Mouse (Mus musculus) spleen, adult 18-20 months (tissue): ENCODE results near the gene P2ry14.
"Not testable (repeated sequence)": the region's sequence is repeated elsewhere in the genome, so short reads cannot be mapped to it uniquely, and the experiment has no call there.

Experiments
- DNase-seq, 2 experiments: peaks; one replicate each; pipeline ENCODE4 v3.0.0; 2022; ENCODE audit warnings: mixed read lengths in 2 of 2

Gene P2ry14

GRCm38 (mm10) chr3:59141507-59142305 is 11.7 kb downstream of the P2ry14 start:
- no peak for DNase-seq

- not testable (repeated sequence) for DNase-seq
Measured at GRCm38 (mm10) chr3:59140941-59141340, 12.5 kb downstream of the P2ry14 start.

GRCm38 (mm10) chr3:59140115-59140514 is 13.3 kb downstream of the P2ry14 start:
- no peak for DNase-seq

- DNase-seq: no peak
Measured at GRCm38 (mm10) chr3:59139651-59140051, 13.8 kb downstream of the P2ry14 start.

GRCm38 (mm10) chr3:59138946-59139468 is 14.4 kb downstream of the P2ry14 start:
- DNase-seq: no peak

GRCm38 (mm10) chr3:59135911-59136653 is 17.3 kb downstream of the P2ry14 start:
- no peak for DNase-seq

GRCm38 (mm10) chr3:59133189-59133588 is 20.2 kb downstream of the P2ry14 start:
- no peak for DNase-seq

GRCm38 (mm10) chr3:59131966-59132365 is 21.5 kb downstream of the P2ry14 start:
- no peak for DNase-seq

- DNase-seq: no peak
Measured at GRCm38 (mm10) chr3:59131081-59131480, 22.3 kb downstream of the P2ry14 start.

GRCm38 (mm10) chr3:59130431-59130830 is 23.0 kb downstream of the P2ry14 start:
- peak in 1 of 2 experiments; percentile 19 for DNase-seq

- no peak for DNase-seq
Measured at GRCm38 (mm10) chr3:59129547-59129946, 23.9 kb downstream of the P2ry14 start.

- no peak for DNase-seq
Measured at GRCm38 (mm10) chr3:59128681-59129080, 24.7 kb downstream of the P2ry14 start.

- DNase-seq: no peak
Measured at GRCm38 (mm10) chr3:59125783-59126555, 27.4 kb downstream of the P2ry14 start.

- no peak for DNase-seq
Measured at GRCm38 (mm10) chr3:59125022-59125421, 28.4 kb downstream of the P2ry14 start.

- DNase-seq: no peak
Measured at GRCm38 (mm10) chr3:59121780-59122449, 31.5 kb downstream of the P2ry14 start.

- DNase-seq: no peak
Measured at GRCm38 (mm10) chr3:59121067-59121730, 32.2 kb downstream of the P2ry14 start.

GRCm38 (mm10) chr3:59113973-59114517 is 39.4 kb downstream of the P2ry14 start:
- DNase-seq: peak in 1 of 2 experiments; percentile 37

- not testable (repeated sequence) for DNase-seq
Measured at GRCm38 (mm10) chr3:59113291-59113690, 40.1 kb downstream of the P2ry14 start.

- no peak for DNase-seq
Measured at GRCm38 (mm10) chr3:59111944-59112343, 41.5 kb downstream of the P2ry14 start.

- not testable (repeated sequence) for DNase-seq
Measured at GRCm38 (mm10) chr3:59109834-59110233, 43.6 kb downstream of the P2ry14 start.

- no peak for DNase-seq
Measured at GRCm38 (mm10) chr3:59107439-59107838, 46.0 kb downstream of the P2ry14 start.
